Mouse (Mus musculus): ENCODE results near the gene Sctr. TPM values are rescaled to one million over a fixed set of nuclear protein-coding genes. Genes with fewer than 3 reads are reported as not detected.

Sctr gene
- total and polyA plus RNA-seq, 2 experiments from 2014 or later: 0.93 to 2.0 TPM

DNA sequence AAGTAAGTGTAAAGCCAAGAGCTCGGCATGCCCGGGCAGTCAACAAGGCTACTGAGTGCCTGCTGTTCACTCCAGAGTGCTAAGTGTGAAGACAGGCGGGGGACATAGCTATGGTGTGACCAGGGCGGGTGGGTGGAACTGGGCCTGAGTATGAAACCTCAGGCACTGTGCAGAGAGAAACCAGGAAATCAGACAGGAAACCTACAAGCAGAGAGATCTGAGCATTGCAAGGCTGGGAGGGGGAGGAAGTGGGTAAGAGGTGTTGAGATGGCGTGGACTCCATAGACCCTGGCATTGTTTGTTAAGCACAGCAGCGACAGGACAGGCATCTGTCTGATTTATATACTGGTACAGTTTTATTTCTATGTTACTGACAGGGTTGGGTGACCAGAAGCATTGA is 48.8 kb downstream of the Sctr start:
- no peak for ATAC-seq
- no peaks in the 10 kb centered on the region for H3K36me3 ChIP-seq (ENCODE audit: insufficient read depth, low read length)
- no peak overlapping the region for H3K27ac ChIP-seq
- H3K9me3 ChIP-seq (ENCODE audit: low read length): no peaks in the 10 kb centered on the region
- no peak overlapping the region for H3K4me3 ChIP-seq (ENCODE audit: low read length)
- H3K9ac ChIP-seq (replicated peaks; ENCODE audit: low read length): no peak overlapping the region
- 84% methylated on average over 6 of the region's 6 CpGs for WGBS
- TF ChIP-seq CTCF (IDR thresholded peaks at IDR 0.05; ENCODE audit: low read depth): no peak
- no peak for DNase-seq (ENCODE audit: low spot score)
- H3K27me3 ChIP-seq (ENCODE audit: insufficient read depth, low read length): no peaks in the 10 kb centered on the region
- H3K4me1 ChIP-seq (ENCODE audit: insufficient read depth, low read length): no peaks in the 10 kb centered on the region
- no peak overlapping the region for H3K4me2 ChIP-seq (ENCODE audit: low read depth, low read length)

DNA sequence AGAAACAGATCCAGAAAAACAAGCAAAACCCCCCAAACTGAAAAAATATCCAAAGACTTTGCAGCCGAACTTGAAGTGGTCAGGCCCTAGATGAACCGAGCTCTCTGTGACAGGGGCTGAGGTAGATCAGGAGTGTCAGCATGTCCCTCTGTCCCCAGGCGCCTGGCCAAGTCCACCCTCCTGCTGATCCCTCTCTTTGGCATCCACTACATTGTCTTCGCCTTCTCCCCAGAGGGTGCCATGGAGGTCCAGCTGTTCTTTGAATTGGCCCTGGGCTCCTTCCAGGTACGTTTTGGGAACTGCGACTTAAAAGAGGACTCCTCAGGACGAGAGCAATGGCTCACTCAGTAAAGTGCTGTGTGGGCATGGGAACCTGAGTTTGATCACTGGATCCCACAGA is 49.5 kb downstream of the Sctr start:
- Histone ChIP-seq H3K4me2 (ENCODE audit: low read depth, low read length) (no peak overlapping the region), H3K36me3 (ENCODE audit: insufficient read depth, low read length) (no peaks in the 10 kb centered on the region), H3K4me1 (ENCODE audit: insufficient read depth, low read length) (no peaks in the 10 kb centered on the region), H3K9ac (replicated peaks; ENCODE audit: low read length) (no peak overlapping the region), H3K27me3 (ENCODE audit: insufficient read depth, low read length) (no peaks in the 10 kb centered on the region), H3K4me3 (ENCODE audit: low read length) (no peak overlapping the region), H3K27ac (no peak overlapping the region), H3K9me3 (ENCODE audit: low read length) (no peaks in the 10 kb centered on the region)
- WGBS: 43% methylated on average over 7 of the region's 7 CpGs
- no peak for ATAC-seq
- no peak for TF ChIP-seq CTCF (IDR thresholded peaks at IDR 0.05; ENCODE audit: low read depth)
- no peak for DNase-seq (ENCODE audit: low spot score)

DNA sequence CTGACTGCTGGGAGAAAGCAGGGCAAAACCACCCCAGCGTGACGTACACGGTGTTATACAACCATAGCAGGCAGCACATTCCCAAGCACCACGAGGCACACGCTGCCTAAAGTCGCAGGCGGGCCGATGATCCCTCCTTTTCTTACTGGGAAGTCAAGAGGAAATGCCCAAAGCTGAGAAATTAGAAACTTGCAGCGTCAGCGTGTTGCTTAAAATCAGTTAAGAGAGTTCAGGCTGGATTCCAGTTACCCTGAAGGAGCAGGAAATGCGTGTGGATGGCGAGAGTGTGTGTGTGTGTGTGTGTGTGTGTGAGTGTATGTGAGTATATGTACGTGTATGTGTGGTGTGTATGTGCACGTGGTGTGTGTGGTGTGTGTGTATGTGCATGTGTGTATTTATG is 50.4 kb downstream of the Sctr start:
- WGBS: 67% methylated on average over 14 of the region's 14 CpGs
- Histone ChIP-seq H3K4me1 (ENCODE audit: insufficient read depth, low read length) (no peaks in the 10 kb centered on the region), H3K4me2 (ENCODE audit: low read depth, low read length) (no peak overlapping the region), H3K4me3 (ENCODE audit: low read length) (no peak overlapping the region), H3K27me3 (ENCODE audit: insufficient read depth, low read length) (no peaks in the 10 kb centered on the region), H3K9ac (replicated peaks; ENCODE audit: low read length) (no peak overlapping the region), H3K27ac (no peak overlapping the region), H3K36me3 (ENCODE audit: insufficient read depth, low read length) (no peaks in the 10 kb centered on the region), H3K9me3 (ENCODE audit: low read length) (no peaks in the 10 kb centered on the region)
- DNase-seq (ENCODE audit: low spot score): no peak
- no peak for ATAC-seq
- no peak for TF ChIP-seq CTCF (IDR thresholded peaks at IDR 0.05; ENCODE audit: low read depth)

DNA sequence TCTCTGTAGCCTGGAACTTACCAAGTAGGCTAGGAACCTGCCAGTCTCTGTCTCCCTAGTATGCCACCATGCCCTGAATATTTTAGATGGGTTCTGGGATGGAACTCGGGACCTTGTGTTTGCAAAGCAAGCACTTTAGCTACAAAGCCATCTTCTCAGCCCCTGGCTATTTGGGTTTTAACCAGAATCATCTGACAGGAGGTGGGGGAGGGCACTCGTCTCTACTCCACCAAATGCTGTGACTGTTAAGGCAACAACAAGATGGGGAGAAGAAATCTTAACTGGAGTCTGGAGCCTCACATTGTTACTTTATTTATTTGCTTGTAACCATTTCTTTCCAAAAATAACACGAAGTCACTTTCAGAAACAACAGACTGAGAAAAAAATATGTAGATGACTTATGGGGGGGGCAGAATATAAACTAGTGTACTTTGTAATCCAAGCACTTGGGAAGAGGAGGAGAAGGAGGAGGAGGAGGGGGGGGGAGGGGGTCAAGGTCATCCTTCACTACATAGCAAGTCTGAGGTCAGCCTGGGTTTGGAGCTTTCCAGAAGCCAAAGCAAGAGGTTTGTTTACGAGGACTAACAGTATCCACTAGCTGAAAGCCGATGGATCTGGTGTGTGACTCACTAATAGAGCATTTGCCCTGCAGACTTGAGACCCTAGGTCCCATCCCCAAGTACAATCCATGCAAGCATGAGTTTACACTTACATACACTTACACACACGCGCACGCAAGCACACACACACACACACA is 51.2 kb downstream of the Sctr start:
- no peak overlapping the region for H3K4me2 ChIP-seq (ENCODE audit: low read depth, low read length)
- H3K4me1 ChIP-seq (ENCODE audit: insufficient read depth, low read length): no peaks in the 10 kb centered on the region
- ATAC-seq: no peak
- TF ChIP-seq CTCF (IDR thresholded peaks at IDR 0.05; ENCODE audit: low read depth): no peak
- DNase-seq (ENCODE audit: low spot score): no peak
- no peaks in the 10 kb centered on the region for H3K27me3 ChIP-seq (ENCODE audit: insufficient read depth, low read length)
- H3K27ac ChIP-seq: no peak overlapping the region
- H3K4me3 ChIP-seq (ENCODE audit: low read length): no peak overlapping the region
- no peaks in the 10 kb centered on the region for H3K36me3 ChIP-seq (ENCODE audit: insufficient read depth, low read length)
- H3K9ac ChIP-seq (replicated peaks; ENCODE audit: low read length): no peak overlapping the region
- 80% methylated on average over 8 of the region's 8 CpGs for WGBS
- H3K9me3 ChIP-seq (ENCODE audit: low read length): no peaks in the 10 kb centered on the region

DNA sequence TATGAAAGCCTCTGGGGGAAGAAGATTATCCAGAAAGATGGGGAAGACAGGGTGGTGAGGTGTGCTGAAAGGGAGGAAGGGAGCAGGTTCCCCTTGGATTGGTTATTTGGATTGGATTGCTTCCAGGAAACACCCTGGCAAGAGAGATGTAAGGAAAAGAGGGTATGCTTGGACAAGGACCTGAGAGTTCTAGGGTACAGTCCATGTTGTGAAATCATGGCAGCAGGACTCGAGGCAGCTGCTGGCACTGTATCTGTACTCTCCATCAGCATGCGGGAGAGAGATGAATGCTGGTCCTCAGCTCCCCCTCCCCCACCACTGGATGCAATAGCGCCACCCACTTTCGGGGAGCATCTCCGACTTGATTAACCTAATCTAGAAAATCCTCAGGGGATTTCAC is 54.0 kb downstream of the Sctr start:
- TF ChIP-seq CTCF (IDR thresholded peaks at IDR 0.05; ENCODE audit: low read depth): no peak
- ATAC-seq (no peak), DNase-seq (ENCODE audit: low spot score) (no peak)
- Histone ChIP-seq H3K4me3 (ENCODE audit: low read length) (no peak overlapping the region), H3K4me1 (ENCODE audit: insufficient read depth, low read length) (no peaks in the 10 kb centered on the region), H3K9me3 (ENCODE audit: low read length) (no peaks in the 10 kb centered on the region), H3K9ac (replicated peaks; ENCODE audit: low read length) (no peak overlapping the region), H3K36me3 (ENCODE audit: insufficient read depth, low read length) (no peaks in the 10 kb centered on the region), H3K27ac (no peak overlapping the region), H3K4me2 (ENCODE audit: low read depth, low read length) (no peak overlapping the region), H3K27me3 (ENCODE audit: insufficient read depth, low read length) (no peaks in the 10 kb centered on the region)
- WGBS: 81% methylated on average over 5 of the region's 5 CpGs

DNA sequence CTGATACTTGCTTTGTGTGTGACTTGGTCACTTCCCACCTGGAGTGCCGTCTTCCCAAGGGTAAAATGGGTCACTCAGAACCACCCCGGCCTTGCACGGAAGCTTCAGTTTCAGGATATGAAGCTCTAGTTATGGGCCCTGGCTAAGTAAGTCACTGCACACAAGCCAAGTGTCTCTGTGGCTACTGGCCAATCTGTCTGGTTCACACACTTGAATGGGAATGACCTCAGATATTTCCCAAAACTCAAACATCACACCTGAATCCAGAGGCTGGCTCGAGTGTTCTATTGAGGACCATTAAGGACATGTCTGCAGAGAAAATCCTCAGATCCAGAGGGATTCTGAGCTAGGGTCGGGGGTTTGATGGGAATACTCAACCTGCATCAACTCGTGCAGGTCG is 55.5 kb downstream of the Sctr start:
- DNase-seq (ENCODE audit: low spot score) (no peak), ATAC-seq (no peak)
- no peak overlapping the region for H3K4me3 ChIP-seq (ENCODE audit: low read length)
- no peak overlapping the region for H3K4me2 ChIP-seq (ENCODE audit: low read depth, low read length)
- H3K27me3 ChIP-seq (ENCODE audit: insufficient read depth, low read length): no peaks in the 10 kb centered on the region
- H3K9me3 ChIP-seq (ENCODE audit: low read length): no peaks in the 10 kb centered on the region
- TF ChIP-seq CTCF (IDR thresholded peaks at IDR 0.05; ENCODE audit: low read depth): no peak
- 92% methylated on average over 7 of the region's 7 CpGs for WGBS
- no peaks in the 10 kb centered on the region for H3K4me1 ChIP-seq (ENCODE audit: insufficient read depth, low read length)
- H3K9ac ChIP-seq (replicated peaks; ENCODE audit: low read length): no peak overlapping the region
- H3K36me3 ChIP-seq (ENCODE audit: insufficient read depth, low read length): no peaks in the 10 kb centered on the region
- H3K27ac ChIP-seq: no peak overlapping the region

DNA sequence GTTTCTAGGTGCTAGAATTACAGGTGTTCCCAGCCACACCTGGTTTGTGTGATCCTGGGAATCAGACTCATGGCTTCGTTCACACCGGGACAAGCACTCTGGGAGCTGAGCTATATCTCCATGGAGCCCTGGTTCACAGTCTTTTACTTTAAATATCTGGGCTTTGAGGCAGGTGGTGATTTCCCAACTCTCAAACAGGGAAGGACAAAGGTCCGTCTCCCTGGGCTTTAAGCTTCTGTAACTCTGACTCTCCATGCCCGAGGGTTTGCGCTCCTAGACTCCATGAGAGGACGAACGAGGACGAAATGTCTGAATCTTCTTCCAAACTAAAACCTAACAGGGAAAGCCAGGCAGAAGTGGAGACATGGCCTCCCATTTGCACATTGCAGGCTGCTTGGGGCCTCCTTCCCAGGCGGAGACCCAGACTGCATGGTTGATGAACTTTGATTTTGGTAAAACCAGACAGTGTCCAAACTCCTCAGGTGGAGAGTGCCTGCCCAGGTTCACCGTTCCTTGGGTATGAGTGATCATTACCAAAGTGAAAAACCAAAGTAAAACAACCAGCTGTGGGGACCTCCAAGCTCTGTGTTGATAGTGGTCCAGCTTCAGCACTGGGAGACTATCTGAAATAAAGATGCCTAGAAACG is 57.5 kb downstream of the Sctr start:
- H3K27me3 ChIP-seq (ENCODE audit: insufficient read depth, low read length): no peaks in the 10 kb centered on the region
- no peak overlapping the region for H3K9ac ChIP-seq (replicated peaks; ENCODE audit: low read length)
- TF ChIP-seq CTCF (IDR thresholded peaks at IDR 0.05; ENCODE audit: low read depth): no peak
- no peak overlapping the region for H3K4me2 ChIP-seq (ENCODE audit: low read depth, low read length)
- H3K4me3 ChIP-seq (ENCODE audit: low read length): no peak overlapping the region
- WGBS: 93% methylated on average over 11 of the region's 11 CpGs
- DNase-seq (ENCODE audit: low spot score) (no peak), ATAC-seq (no peak)
- no peaks in the 10 kb centered on the region for H3K36me3 ChIP-seq (ENCODE audit: insufficient read depth, low read length)
- no peaks in the 10 kb centered on the region for H3K4me1 ChIP-seq (ENCODE audit: insufficient read depth, low read length)
- no peak overlapping the region for H3K27ac ChIP-seq
- H3K9me3 ChIP-seq (ENCODE audit: low read length): no peaks in the 10 kb centered on the region
